Mouse (Mus musculus): ENCODE measurements around the gene Rad50.

Gene Rad50

GRCm38 (mm10) chr11:53706934-53707717, at the start of gene Rad50:
TSS of gene Rad50 (minus strand) at chr11:53707319.
- ChIA-PET POLR2A (interaction anchor here (0.6 to 2.2 kb wide), 52 partner anchors 10 to 1153 kb away, joined by 3 to 11 read pairs (median 4); partner anchors contain the start of genes Irf1 (in 2 of the 4), Slc22a21 (in 2 of the 4), Fnip1 (in 1 of the 4) and Gdf9 (in 1 of the 4)), CTCF (interaction anchor here in 3 of 4 experiments (0.5 to 1.7 kb wide), 10 partner anchors 28 to 240 kb away, joined by 3 to 7 read pairs (median 4); partner anchors contain the start of genes Gm12216 (in 1 of the 3) and Gm9837 (in 1 of the 3))

- ChIA-PET POLR2A (interaction anchor here in 3 of 4 experiments (0.5 to 7.4 kb wide), 9 partner anchors 8 to 642 kb away, joined by 3 to 38 read pairs (median 4); partner anchors contain the start of gene Irf1 (in 2 of the 3)), CTCF (interaction anchor here in 3 of 4 experiments (0.6 to 1.8 kb wide), 7 partner anchors 18 to 95 kb away, joined by 3 to 8 read pairs (median 5); no protein-coding TSS in a partner anchor)
Observed at GRCm38 (mm10) chr11:53755011-53755595, 48.0 kb upstream of the Rad50 start.

GRCm38 (mm10) chr11:53749716-53750352, 42.7 kb upstream of the Rad50 start:
- ChIA-PET POLR2A (interaction anchor here in 3 of 4 experiments (0.6 to 1.6 kb wide), 9 partner anchors 11 to 107 kb away, joined by 3 to 8 read pairs (median 4); partner anchors contain the start of genes Gm17334 (in 1 of the 3) and Irf1 (in 1 of the 3)), CTCF (interaction anchor here (0.6 to 1.3 kb wide), 13 partner anchors 10 to 429 kb away, joined by 3 to 10 read pairs (median 4); partner anchors contain the start of gene Gm12216 (in 1 of the 4))

DNA sequence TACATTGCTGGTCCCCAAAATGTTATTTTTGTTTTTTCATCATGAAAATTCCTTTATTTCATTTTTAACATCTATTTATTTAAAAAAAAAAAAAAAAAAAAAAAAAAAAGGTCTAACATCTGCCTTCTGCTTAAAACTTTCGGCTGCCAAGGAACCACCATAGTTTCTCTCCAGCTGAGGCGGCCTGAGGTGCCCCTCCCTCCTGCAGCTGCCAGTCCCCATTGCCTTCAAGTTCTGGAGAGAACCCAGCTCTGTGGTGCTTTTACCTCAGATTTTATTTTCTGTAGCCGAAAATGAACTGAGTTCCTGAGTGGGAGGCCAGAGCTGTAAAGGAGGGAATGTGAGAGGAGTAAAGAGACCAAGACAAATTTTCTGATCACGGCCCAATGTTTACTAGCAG, 42.2 kb upstream of the Rad50 start:
- POLR2A ChIA-PET: interaction anchor here in 3 of 4 experiments (0.6 to 1.6 kb wide), 8 partner anchors 12 to 107 kb away, joined by 3 to 8 read pairs (median 4); partner anchors contain the start of genes Gm17334 (in 1 of the 3) and Irf1 (in 1 of the 3)

DNA sequence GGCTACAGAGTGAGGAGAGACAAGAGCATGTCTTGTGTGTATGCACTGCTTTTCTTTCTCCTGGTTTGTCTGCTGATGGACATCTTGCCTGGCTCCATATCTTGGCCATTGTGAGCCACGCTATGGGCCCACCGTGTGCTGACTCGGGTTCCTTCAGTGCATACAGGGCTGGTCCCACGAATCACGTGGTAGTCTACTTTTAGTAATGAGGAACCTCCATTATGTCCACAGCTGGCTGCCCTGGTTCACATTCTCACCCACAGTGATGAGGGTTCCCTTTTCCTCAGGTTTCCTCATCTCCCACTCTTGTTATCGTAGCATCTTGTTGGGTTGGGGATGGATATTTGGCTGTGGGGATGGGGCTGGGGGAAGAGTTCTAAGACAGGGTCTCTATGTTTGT, 41.5 kb upstream of the Rad50 start:
- ChIA-PET CTCF (interaction anchor here in 3 of 4 experiments (1.0 to 1.3 kb wide), 4 partner anchors 11 to 15 kb away, joined by 3 to 5 read pairs (median 3); no protein-coding TSS in a partner anchor), POLR2A (interaction anchor here in 2 of 4 experiments (0.9 to 1.6 kb wide), 4 partner anchors 14 to 108 kb away, joined by 3 to 6 read pairs (median 4); partner anchors contain the start of gene Irf1 (in 1 of the 2))

More for the DNA sequence above, 42.2 kb upstream of the Rad50 start:
- CTCF ChIA-PET: interaction anchor here (0.6 to 1.3 kb wide), 13 partner anchors 10 to 430 kb away, joined by 3 to 10 read pairs (median 4); partner anchors contain the start of gene Gm12216 (in 1 of the 4)

DNA sequence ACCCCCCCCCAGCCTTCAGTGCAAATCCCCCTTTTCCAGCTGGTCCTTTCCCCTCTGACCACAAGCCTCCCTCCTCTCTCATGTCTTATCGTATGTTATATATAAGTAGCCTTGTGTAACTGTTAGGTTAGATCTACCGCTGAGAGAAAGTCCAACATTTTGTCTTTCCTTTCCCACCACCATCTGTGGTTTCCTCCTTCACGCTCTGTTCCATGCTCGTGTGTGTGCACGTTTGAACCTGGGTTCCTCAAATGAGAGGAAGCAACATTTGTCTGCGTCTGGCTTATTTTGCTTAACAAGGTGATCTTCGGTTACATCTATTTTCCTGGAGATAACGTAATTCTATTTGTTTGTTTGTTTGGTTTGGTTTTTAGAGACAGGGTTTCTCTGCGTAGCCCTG, 40.9 kb upstream of the Rad50 start:
- POLR2A ChIA-PET: interaction anchor here in 1 of 4 experiments (0.6 kb wide), 1 partner anchor 32 kb away, joined by 5 read pairs; no protein-coding TSS in a partner anchor
- CTCF ChIA-PET: no interaction called here

DNA sequence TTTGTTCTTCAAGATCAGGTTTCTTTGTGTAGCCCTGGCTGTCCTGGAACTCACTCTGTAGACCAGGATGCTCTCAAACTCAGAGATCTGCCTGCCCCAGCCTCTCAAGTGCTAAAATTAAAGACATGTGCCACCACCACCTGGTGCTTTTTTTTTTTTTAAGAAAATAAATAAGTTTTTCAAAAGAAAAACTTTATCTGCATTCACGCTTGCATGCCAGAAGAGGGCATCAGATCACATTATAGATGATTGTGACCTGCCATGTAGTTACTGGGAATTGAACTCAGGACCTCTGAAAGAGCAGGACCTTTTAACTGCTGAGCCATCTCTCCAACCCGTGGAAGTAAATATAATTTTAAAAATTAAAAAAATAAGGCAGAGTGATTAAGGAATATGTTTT, 38.1 kb upstream of the Rad50 start:
- CTCF ChIA-PET: interaction anchor here in 2 of 4 experiments (1.4 to 3.4 kb wide), 2 partner anchors 12 to 104 kb away, joined by 3 to 15 read pairs; no protein-coding TSS in a partner anchor
- POLR2A ChIA-PET: interaction anchor here in 2 of 4 experiments (0.7 to 2.1 kb wide), 2 partner anchors 11 to 18 kb away, joined by 3 to 13 read pairs; no protein-coding TSS in a partner anchor

GRCm38 (mm10) chr11:53742353-53742752, 35.2 kb upstream of the Rad50 start:
- ChIA-PET CTCF (interaction anchor here in 3 of 4 experiments (0.8 to 3.4 kb wide), 6 partner anchors 14 to 312 kb away, joined by 3 to 15 read pairs (median 6); no protein-coding TSS in a partner anchor), POLR2A (interaction anchor here in 2 of 4 experiments (0.9 to 1.2 kb wide), 7 partner anchors 19 to 116 kb away, joined by 3 to 5 read pairs (median 3); partner anchors contain the start of genes Gm12216 (in 1 of the 2) and Rad50 (in 1 of the 2))

DNA sequence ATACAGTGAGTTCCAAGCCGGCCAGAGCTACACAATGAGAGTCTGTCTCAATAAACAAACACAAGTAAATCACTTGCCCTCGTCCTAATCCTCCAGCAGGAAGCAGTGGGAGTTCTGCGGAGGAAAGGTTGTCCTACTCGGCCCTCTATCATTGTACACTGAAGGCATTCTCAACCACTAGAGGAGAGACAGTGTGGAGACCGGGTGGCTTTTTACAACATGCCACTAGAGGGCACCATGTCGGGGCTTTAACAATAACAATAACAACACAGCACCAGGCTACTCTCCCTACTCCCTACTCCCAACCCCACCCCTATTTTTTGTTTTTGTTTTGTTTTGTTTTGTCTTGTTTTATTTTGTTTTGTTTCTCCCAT, 30.4 kb upstream of the Rad50 start:
- ChIA-PET POLR2A (interaction anchor here in 3 of 4 experiments (0.6 to 1.3 kb wide), 13 partner anchors 21 to 243 kb away, joined by 3 to 7 read pairs (median 3); partner anchors contain the start of genes Rad50 (in 2 of the 3), Irf1 (in 1 of the 3) and Slc22a21 (in 1 of the 3)), CTCF (interaction anchor here (0.6 to 4.5 kb wide), 115 partner anchors 9 to 557 kb away, joined by 3 to 50 read pairs (median 4); partner anchors contain the start of genes Gm9837 (in 4 of the 4), Gm12216 (in 3 of the 4), Irf1 (in 2 of the 4) and Rad50 (in 2 of the 4))

DNA sequence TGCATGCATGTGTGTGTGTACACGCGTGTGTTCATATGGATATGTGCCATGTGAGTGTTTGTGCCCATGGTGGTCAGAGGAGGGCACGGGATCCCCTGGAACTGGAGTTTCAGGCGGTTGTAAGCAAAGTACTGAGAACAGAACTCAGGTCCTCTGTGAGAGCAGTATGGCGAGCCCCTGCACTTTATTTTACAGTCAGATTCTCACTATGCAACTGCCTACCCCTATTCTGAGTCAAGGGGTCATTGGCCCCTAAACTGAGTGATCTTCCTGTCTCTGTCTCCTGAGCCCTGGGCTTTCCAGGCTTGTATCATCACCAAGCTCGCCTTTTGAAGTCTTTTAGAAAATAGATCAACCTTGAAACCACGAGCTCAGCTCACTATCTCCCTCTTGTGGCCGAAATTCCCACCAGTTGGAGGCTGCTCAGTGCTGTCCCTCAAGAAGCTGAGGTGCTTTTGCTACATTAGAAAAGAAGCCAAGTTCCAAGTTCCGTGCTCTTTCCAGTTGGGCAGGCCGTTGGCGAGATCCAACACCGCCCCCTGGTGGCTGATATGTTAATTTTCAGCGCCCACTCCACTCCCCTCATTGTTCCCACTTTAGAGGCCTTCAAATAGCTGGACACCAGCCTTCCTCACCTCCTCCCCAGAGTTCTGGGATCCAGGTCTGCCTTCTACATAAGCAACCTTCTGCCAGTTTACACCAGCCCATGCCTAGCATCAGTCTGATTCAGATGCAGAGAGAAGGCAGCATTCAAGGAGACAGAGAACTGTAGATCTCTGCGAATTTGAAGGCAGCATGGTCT, 29.9 kb upstream of the Rad50 start:
- CTCF ChIA-PET: interaction anchor here (0.5 to 4.5 kb wide), 123 partner anchors 9 to 907 kb away, joined by 3 to 50 read pairs (median 4); partner anchors contain the start of genes Gm9837 (in 4 of the 4), Gm12216 (in 3 of the 4), Irf1 (in 2 of the 4) and Rad50 (in 2 of the 4)
- POLR2A ChIA-PET: interaction anchor here in 3 of 4 experiments (0.6 to 1.3 kb wide), 14 partner anchors 22 to 317 kb away, joined by 3 to 7 read pairs (median 3); partner anchors contain the start of genes Rad50 (in 2 of the 3), Irf1 (in 1 of the 3) and Slc22a21 (in 1 of the 3)

GRCm38 (mm10) chr11:53735682-53736245, 28.6 kb upstream of the Rad50 start:
- CTCF ChIA-PET: interaction anchor here (0.5 to 4.5 kb wide), 91 partner anchors 8 to 1107 kb away, joined by 3 to 41 read pairs (median 4); partner anchors contain the start of genes Gdf9 (in 2 of the 4), Gm12216 (in 2 of the 4), Irf1 (in 2 of the 4) and Rad50 (in 2 of the 4)
- POLR2A ChIA-PET: interaction anchor here in 3 of 4 experiments (0.6 to 1.8 kb wide), 10 partner anchors 8 to 702 kb away, joined by 3 to 11 read pairs (median 4); partner anchors contain the start of genes Rad50 (in 2 of the 3), Gm9837 (in 1 of the 3), Irf1 (in 1 of the 3) and Kif3a (in 1 of the 3)

- POLR2A ChIA-PET: interaction anchor here in 3 of 4 experiments (0.5 to 1.8 kb wide), 12 partner anchors 9 to 702 kb away, joined by 3 to 11 read pairs (median 4); partner anchors contain the start of genes Rad50 (in 2 of the 3), Gm9837 (in 1 of the 3), Irf1 (in 1 of the 3) and Kif3a (in 1 of the 3)
Observed at GRCm38 (mm10) chr11:53734970-53735681, 28.0 kb upstream of the Rad50 start.

DNA sequence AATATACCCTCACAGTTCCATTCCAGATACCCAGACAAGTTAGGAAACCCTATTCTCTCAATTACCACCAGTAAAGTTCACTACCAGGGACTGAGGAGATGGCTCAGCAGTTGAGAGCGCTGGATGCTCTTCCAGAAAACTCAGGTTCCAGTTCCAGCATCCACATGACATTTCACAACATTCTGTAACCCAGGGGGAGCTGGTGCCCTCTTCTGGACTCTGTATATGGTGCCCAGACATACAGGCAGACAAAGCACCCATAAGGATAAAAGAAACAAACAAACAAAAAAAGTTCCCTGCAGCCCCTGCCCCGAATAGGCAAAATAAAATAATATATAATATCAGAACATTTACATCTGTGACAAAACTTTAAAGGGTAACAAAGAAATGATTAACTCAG, 27.3 kb upstream of the Rad50 start:
- CTCF ChIA-PET: interaction anchor here (0.6 to 4.5 kb wide), 19 partner anchors 9 to 267 kb away, joined by 3 to 41 read pairs (median 5); partner anchors contain the start of genes Gm9837 (in 3 of the 4) and Gm12216 (in 1 of the 4)
- POLR2A ChIA-PET: interaction anchor here (0.5 to 1.8 kb wide), 7 partner anchors 10 to 358 kb away, joined by 3 to 7 read pairs (median 3); partner anchors contain the start of gene Rad50 (in 1 of the 4)

More at GRCm38 (mm10) chr11:53734970-53735681, 28.0 kb upstream of the Rad50 start:
- CTCF ChIA-PET: interaction anchor here (0.6 to 4.5 kb wide), 86 partner anchors 9 to 1106 kb away, joined by 3 to 41 read pairs (median 4); partner anchors contain the start of genes Gdf9 (in 2 of the 4), Gm12216 (in 2 of the 4), Gm9837 (in 2 of the 4) and Rad50 (in 2 of the 4)

- POLR2A ChIA-PET: interaction anchor here in 2 of 4 experiments (0.5 to 1.0 kb wide), 3 partner anchors 96 to 357 kb away, joined by 3 to 7 read pairs (median 3); no protein-coding TSS in a partner anchor
- CTCF ChIA-PET: interaction anchor here (0.6 to 4.5 kb wide), 14 partner anchors 11 to 276 kb away, joined by 3 to 41 read pairs (median 4); partner anchors contain the start of genes Gm9837 (in 3 of the 4), Gm12216 (in 1 of the 4) and Shroom1 (in 1 of the 4)
Observed at GRCm38 (mm10) chr11:53733824-53734223, 26.7 kb upstream of the Rad50 start.
